Mouse (Mus musculus) limb, embryonic 10.5 days (tissue): ENCODE data around the gene Ccdc28a. TPM values are rescaled to one million over a fixed set of nuclear protein-coding genes. Genes with fewer than 3 reads are reported as not detected.

Source experiments
- DNase-seq: peaks from one replicate; pipeline ENCODE4 v3.0.0-alpha.2; 2017; ENCODE audit warnings: low spot score
- H3K27ac ChIP-seq: fragments of 300-500 bp; sonication (generic); 2 replicates; pipeline ENCODE4 v1.5.1; 2016; ENCODE audit warnings: mild to moderate bottlenecking
- H3K27me3 ChIP-seq: fragments of 300-500 bp; sonication (generic); 2 replicates; pipeline ENCODE4 v1.6.1; 2016; ENCODE audit warnings: low read depth, mild to moderate bottlenecking; ENCODE audit not compliant: poor library complexity, severe bottlenecking
- H3K36me3 ChIP-seq: fragments of 300-500 bp; sonication (generic); 2 replicates; pipeline ENCODE4 v1.6.1; 2016; ENCODE audit warnings: mild to moderate bottlenecking, moderate library complexity
- H3K4me1 ChIP-seq: fragments of 300-500 bp; sonication (generic); 2 replicates; pipeline ENCODE4 v1.6.1; 2016
- H3K4me3 ChIP-seq: fragments of 300-500 bp; sonication (generic); 2 replicates; pipeline ENCODE4 v1.5.1; 2016; ENCODE audit warnings: mild to moderate bottlenecking, moderate library complexity
- H3K9me3 ChIP-seq: fragments of 300-500 bp; sonication (generic); replicated peaks from 2 replicates; pipeline ENCODE4 v1.6.1; 2016; ENCODE audit warnings: mild to moderate bottlenecking
- WGBS: fragments of 180-500 bp; shearing (Covaris S2); methylation state at CpG from one replicate; pipeline ENCODE4 v1.1.7; 2016; 5-methylcytosine and 5-hydroxymethylcytosine counted together
- polyA plus RNA-seq: library from polyadenylated mRNA; unstranded; fragments of >200 nt; fragmentation: Nextera tagmentation; extraction: Ambion mirVana; gene quantifications from 2 replicates; pipeline ENCODE4 v1.2.1, GENCODE M21; 2016

Gene Ccdc28a
- polyA plus RNA-seq = 6.1 and 6.5 TPM in 2 replicates

DNA sequence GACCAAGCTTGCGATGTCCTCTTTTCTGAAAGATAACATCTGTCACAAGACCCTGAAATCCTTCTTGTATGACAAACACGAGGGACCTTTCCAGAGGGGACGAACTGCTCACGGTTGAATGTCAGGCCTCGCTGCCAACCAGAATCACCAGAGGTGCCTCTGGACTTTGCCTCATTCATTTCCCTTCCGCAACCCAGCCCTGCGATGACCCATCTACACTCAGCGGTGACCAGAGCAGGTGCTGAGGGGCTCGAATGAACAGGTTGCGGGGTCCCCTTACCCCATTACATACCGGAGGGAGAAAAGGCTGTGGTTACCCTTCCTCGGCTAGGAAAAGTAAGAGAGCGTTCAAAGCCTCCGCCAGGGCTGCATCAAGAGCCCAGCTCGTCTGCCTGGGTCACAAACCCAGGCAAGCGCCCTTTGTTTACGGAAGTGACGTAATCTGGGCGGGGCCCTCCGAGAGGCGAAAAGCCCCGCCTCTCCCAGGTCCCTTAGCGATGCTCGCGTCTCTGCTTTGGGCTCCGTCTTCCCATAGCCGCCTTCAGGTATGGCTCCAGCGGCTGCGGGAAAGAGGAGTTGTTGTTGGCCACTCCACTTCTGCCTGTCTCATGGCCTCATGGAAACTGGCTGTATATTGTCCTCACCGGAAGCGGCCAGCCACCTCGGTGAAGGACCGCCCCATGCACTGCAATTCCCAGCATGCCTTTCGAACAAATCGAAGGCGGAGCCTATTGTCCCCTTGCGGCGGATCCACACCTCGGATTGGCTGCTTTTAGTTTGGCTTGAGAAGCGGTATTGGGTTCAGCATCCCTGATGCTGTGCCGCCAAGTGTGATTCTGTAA, at the start of gene Ccdc28a:
TSS of gene Ccdc28a (minus strand) at position 439 of the 842 bp plus-strand sequence.
- Histone ChIP-seq H3K4me1 (peaks cover 6% of the 10 kb centered on the region), H3K36me3 (no peaks in the 10 kb centered on the region), H3K27ac (peak within 1 kb of the TSS; percentile 90), H3K4me3 (peak within 1 kb of the TSS; percentile 81), H3K9me3 (no peaks in the 10 kb centered on the region), H3K27me3 (no peaks in the 10 kb centered on the region)
- 1% methylated on average over 41 of the region's 41 CpGs for WGBS
- DNase-seq = peak; percentile 95

DNA sequence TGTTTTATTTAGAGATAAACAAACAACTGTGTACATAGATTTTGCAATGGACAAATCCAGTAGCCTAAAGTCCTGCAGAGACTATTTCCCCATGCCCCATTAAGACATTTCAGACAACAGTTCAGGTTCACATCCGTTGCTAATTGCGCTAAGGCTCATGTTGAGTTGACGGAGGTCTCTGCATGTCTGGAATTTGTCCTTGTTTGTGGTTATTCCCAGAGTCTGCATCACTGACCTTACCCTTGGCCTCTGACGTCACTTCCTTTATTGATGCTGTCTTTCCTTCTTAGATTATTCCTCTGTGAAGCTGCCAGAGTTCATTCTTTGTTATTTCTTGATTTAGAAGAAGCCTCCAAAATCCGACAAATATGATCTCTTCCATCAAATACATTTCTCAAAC, 49.2 kb upstream of the Ccdc28a start:
- Histone ChIP-seq H3K36me3 (no peaks in the 10 kb centered on the region), H3K9me3 (no peaks in the 10 kb centered on the region), H3K27ac (no peak overlapping the region), H3K4me1 (no peaks in the 10 kb centered on the region), H3K4me3 (no peak overlapping the region), H3K27me3 (no peaks in the 10 kb centered on the region)
- no peak for DNase-seq
- WGBS = 88% methylated on average over 5 of the region's 5 CpGs

DNA sequence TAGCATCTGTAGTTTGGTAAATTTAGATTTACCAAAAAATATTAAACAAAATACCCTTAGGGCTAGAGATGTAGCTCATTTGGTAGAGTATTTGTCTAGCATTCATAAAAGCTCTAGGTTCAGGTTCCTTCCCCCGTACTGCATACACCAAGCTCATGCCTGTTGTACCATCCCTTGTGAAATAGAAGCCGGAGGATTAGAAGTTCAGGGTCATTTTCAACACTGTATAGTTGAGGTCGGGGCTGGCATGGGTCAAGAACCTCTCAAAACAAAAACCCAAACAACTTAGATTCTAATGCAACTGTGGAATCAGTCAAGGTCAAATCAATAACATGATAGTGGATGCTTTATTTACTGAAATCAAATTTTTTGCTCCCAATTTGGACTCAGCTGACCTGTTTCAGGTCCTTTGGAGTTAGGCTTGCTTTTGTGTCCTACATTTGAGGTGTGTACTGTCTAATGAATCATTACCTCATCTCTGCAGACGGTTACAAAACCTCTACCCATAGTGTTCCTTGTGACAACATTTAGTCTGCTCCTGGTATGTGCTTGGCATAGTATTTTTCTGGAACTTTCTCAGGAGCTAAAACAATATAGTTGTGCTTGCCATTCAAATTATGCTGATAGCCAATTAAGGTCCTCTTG, 41.4 kb upstream of the Ccdc28a start:
- H3K27ac ChIP-seq = no peak overlapping the region
- no peaks in the 10 kb centered on the region for H3K4me1 ChIP-seq
- no peak for DNase-seq
- H3K27me3 ChIP-seq = no peaks in the 10 kb centered on the region
- no peaks in the 10 kb centered on the region for H3K9me3 ChIP-seq
- WGBS = 88% methylated on average over 4 of the region's 4 CpGs
- H3K4me3 ChIP-seq = no peak overlapping the region
- H3K36me3 ChIP-seq = no peaks in the 10 kb centered on the region

DNA sequence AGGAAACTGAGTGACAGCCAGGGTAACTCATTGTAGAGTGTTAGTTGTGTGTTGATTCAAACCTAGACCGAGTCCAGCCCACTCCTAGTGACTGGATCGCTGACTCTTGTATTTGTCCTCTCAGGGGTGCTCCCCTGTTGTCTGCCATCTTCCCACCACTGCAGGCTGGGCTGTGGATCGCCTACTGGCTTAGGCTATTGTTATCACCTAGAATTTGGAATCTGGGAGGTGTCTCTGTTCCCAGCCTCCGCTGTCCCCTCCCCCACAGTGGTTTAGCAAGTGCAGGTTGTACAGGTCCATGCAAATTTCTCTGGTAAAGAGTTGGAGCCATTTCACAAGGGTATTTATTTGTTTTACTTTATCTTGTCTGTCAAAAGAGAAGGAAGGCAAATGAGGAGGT, 16.5 kb upstream of the Ccdc28a start:
- Histone ChIP-seq H3K27me3 (no peaks in the 10 kb centered on the region), H3K4me1 (no peaks in the 10 kb centered on the region), H3K27ac (no peak overlapping the region), H3K36me3 (no peaks in the 10 kb centered on the region), H3K4me3 (no peak overlapping the region), H3K9me3 (no peaks in the 10 kb centered on the region)
- WGBS = 74% methylated on average over 4 of the region's 4 CpGs
- DNase-seq = no peak

DNA sequence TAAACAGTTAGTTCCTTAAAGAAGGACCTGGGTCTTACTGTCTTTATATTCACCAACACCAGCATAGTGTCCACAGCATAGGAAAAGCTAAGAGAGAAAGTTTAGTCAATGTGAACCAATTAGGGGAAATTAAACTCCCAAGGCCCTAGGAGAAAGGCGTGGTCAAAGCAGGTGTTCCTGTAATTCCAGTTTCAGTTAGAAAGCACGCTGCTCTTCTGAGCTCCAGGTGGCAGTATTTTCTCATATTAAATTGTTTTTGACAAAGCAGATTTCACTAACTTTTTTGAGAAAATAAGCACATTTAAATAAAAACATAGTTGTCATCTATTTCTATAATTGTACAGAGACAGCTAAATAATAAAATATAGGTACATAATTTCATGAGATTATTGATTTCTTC, 8.8 kb upstream of the Ccdc28a start:
- H3K27ac ChIP-seq = no peak overlapping the region
- DNase-seq = no peak
- WGBS = 67% methylated on average over 2 of the region's 2 CpGs
- no peaks in the 10 kb centered on the region for H3K9me3 ChIP-seq
- no peaks in the 10 kb centered on the region for H3K36me3 ChIP-seq
- H3K27me3 ChIP-seq = no peaks in the 10 kb centered on the region
- H3K4me3 ChIP-seq = no peak overlapping the region
- no peaks in the 10 kb centered on the region for H3K4me1 ChIP-seq

DNA sequence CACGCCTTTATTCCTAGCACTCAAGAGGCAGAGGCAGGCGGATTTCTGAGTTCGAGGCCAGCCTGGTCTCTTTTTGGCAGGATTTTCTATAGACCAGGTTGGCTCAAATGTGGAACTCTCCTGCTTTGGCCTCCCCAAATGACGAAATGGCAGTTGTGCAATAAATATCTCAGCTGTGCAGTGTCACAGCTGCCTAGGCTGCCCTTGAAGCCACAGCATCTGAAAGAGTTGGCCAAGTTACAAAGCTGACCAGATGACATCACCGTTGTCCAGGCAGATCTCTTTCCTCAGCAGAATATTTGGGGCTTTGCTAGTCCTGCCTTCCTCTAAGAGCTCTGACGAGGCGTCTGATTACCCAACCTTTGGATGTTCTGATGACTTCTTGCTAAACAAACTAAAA, 2.4 kb upstream of the Ccdc28a start:
- peaks cover 6% of the 10 kb centered on the region for H3K4me1 ChIP-seq
- no peaks in the 10 kb centered on the region for H3K9me3 ChIP-seq
- no peak overlapping the region for H3K27ac ChIP-seq
- DNase-seq = no peak
- no peaks in the 10 kb centered on the region for H3K27me3 ChIP-seq
- H3K36me3 ChIP-seq = no peaks in the 10 kb centered on the region
- WGBS = 92% methylated on average over 7 of the region's 7 CpGs
- no peak overlapping the region for H3K4me3 ChIP-seq

DNA sequence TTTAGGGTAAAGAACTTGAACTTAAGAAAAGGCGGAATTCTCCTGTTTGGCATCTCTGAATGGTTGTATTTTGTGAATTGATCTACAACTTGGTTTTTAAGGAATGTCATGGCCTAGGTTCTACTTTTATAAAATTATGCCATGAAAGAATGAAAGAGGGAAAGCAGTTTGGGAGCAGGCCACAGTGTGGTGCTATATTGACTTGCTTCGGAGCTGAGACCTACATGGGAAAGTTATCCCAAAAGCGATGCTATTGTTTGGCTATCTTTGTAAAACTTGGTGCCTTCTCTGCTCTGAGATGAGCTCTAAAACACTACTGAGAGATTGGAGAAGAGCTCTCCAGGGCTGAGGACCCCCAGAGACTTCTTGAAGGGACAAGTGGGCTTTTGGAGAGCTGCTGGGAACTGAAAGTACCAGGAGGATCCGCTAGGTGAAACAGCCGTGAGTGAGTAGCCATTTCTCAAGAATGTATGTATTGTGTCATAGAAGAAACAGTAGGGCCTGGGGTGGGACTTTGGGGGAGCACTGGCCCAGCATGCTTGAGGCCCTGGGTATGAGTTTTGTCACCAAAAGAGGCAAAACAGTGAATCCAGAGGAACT, 1.6 kb upstream of the Ccdc28a start:
- Histone ChIP-seq H3K4me1 (peaks cover 6% of the 10 kb centered on the region), H3K4me3 (no peak overlapping the region), H3K27ac (no peak overlapping the region), H3K27me3 (no peaks in the 10 kb centered on the region), H3K36me3 (no peaks in the 10 kb centered on the region), H3K9me3 (no peaks in the 10 kb centered on the region)
- 88% methylated on average over 5 of the region's 5 CpGs for WGBS
- no peak for DNase-seq

DNA sequence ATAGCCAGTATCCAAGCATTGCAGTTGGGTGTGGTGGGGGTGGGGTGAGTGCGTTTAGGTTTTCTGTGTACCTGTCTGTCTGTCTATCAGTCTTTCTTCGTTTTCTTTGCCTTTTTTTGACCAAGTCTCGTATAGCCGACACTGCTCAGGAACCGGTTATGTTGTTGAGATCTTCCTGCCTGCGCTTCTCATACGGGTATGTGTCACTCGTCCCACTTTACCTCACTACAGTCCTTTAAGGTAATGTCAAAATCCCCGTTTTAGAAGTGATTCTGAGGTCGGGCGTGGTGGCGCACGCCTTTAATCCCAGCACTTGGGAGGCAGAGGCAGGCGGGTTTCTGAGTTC, 577 bp upstream of the Ccdc28a start:
- H3K4me3 ChIP-seq = peak overlapping the region; percentile 81
- H3K9me3 ChIP-seq = no peaks in the 10 kb centered on the region
- peak overlapping the region; percentile 90 for H3K27ac ChIP-seq
- H3K4me1 ChIP-seq = peaks cover 6% of the 10 kb centered on the region
- no peaks in the 10 kb centered on the region for H3K27me3 ChIP-seq
- H3K36me3 ChIP-seq = no peaks in the 10 kb centered on the region
- no peak for DNase-seq
- WGBS = 16% methylated on average over 14 of the region's 14 CpGs

DNA sequence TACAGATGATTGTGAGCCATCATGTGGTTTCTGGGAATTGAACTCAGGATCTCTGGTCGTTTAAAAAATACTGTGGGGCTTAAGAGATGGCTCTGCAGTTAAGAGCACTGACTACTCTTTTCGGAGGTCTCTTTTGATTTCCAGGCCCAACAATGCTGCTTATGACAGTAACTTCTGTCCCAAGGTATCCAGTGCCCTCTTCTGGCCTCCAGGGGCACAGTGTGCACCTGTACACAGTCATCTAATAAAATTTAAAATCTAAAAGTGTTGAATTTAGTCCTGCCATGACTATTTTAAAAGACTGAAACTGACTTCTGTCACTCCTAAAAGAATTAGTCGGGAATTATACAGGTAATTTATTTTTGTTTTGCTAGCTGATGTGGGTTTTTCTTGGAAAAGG, 907 bp downstream of the Ccdc28a start:
- Histone ChIP-seq H3K36me3 (no peaks in the 10 kb centered on the region), H3K27me3 (no peaks in the 10 kb centered on the region), H3K27ac (no peak overlapping the region), H3K4me1 (peaks cover 6% of the 10 kb centered on the region), H3K9me3 (no peaks in the 10 kb centered on the region), H3K4me3 (no peak overlapping the region)
- 62% methylated on average over 3 of the region's 3 CpGs for WGBS
- no peak for DNase-seq

DNA sequence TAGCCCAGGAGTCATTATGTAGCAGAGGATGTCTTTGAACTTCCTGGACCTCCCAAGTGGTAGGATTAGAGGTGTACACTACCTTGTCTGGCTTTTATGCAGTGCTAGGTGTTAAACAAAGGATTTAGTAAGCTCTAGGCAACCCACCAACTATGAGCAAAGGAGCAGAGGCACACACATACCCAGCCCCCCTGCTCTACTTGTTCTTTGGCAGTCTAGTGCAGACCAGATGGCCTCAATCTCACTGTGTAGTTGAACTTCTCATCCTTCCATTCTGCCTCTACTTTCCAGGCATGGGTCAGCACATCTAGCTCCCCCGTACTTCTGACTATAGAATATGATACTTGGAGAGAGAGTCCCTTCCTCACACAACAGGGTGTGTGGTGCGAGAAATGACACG, 10.4 kb downstream of the Ccdc28a start:
- no peaks in the 10 kb centered on the region for H3K27me3 ChIP-seq
- H3K27ac ChIP-seq = no peak overlapping the region
- H3K36me3 ChIP-seq = no peaks in the 10 kb centered on the region
- H3K4me3 ChIP-seq = no peak overlapping the region
- no peaks in the 10 kb centered on the region for H3K9me3 ChIP-seq
- DNase-seq = no peak
- H3K4me1 ChIP-seq = peaks cover 6% of the 10 kb centered on the region; the same call in 1 of the 2 replicates
- WGBS = 97% methylated on average over 3 of the region's 3 CpGs

DNA sequence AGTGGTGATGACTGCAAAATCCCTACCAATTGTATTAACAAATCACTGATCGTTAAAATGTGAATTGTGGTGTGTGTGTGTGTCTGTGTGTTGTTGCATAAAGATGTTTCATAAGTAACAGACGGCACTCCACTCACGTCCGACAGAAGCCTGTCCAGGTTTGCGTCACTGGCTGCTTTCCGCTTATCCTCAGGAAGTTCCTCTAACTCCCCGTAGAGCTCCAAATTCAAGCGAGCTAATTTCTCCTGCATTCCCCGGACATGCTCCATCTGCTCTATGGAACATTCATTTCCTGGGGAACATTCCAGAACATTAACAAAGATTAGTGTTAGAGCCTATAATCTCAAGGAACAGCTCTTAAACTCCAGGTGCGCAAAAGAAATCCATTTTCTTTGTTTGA, 15.4 kb downstream of the Ccdc28a start:
- DNase-seq = no peak
- Histone ChIP-seq H3K4me1 (peaks cover 1% of the 10 kb centered on the region; the same call in 1 of the 2 replicates), H3K36me3 (no peaks in the 10 kb centered on the region), H3K27me3 (no peaks in the 10 kb centered on the region), H3K9me3 (no peaks in the 10 kb centered on the region), H3K27ac (no peak overlapping the region), H3K4me3 (no peak overlapping the region)
- WGBS = 94% methylated on average over 10 of the region's 10 CpGs

DNA sequence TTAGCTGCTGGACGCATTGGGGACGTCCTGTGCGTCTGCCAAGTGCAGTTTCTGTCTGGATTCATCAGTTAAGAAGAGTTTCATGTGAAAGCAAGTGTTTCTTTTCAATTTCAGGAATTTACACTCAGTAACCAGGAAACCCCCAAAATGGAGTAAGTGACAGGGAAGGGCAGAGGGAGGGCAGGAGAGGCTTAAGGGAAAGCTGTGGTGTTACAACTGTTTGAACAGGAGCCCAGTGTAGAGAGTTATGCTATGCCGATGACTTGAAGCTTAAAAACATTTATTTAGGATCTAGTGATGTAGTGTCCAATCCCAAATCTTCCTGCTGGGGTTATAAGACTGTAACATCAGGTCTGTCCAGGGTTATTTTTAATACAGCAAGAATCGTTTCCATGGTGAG, 20.7 kb downstream of the Ccdc28a start:
- Histone ChIP-seq H3K36me3 (no peaks in the 10 kb centered on the region), H3K27me3 (no peaks in the 10 kb centered on the region), H3K4me3 (no peak overlapping the region), H3K27ac (no peak overlapping the region), H3K4me1 (peaks cover 7% of the 10 kb centered on the region; the same call in 1 of the 2 replicates), H3K9me3 (no peaks in the 10 kb centered on the region)
- WGBS = 94% methylated on average over 5 of the region's 5 CpGs
- no peak for DNase-seq

DNA sequence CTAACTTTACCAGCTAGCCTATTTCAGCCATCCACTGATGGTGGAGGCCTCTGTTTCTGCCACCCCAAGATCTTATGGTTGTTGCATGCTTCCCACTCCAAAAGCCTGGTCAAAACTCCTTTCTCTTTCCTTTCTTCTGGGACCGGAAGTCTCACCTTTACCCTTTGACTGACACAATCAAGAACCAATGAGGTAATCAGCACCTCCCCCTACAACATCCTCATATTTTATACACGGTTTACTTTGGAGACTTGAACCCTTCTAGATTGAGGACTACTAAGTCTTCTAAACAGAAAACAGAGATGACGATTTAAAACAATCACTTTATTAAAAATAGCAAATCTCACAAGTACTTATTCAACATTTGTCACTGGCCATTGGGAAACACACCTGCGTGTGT, 21.4 kb downstream of the Ccdc28a start:
- DNase-seq = no peak
- Histone ChIP-seq H3K4me3 (no peak overlapping the region), H3K36me3 (no peaks in the 10 kb centered on the region), H3K4me1 (peaks cover 7% of the 10 kb centered on the region; the same call in 1 of the 2 replicates), H3K27ac (no peak overlapping the region), H3K27me3 (no peaks in the 10 kb centered on the region), H3K9me3 (no peaks in the 10 kb centered on the region)
- WGBS = 83% methylated on average over 4 of the region's 4 CpGs
